In genomic region chr6:34964550-34964949, GRCm38 (mm10) we compare ENCODE assay signal across 34 mouse cellular contexts. TPM values are rescaled to one million over a fixed set of nuclear protein-coding genes. Genes with fewer than 3 reads are reported as not detected.
DNase-seq lines count a peak whose midpoint lies in the region; ATAC-seq lines count a peak whose summit lies in the region.
"Had no signal": no experiment of that assay in that cellular context is flagged by ENCODE, and none has a peak within 500 bp of the region (broad histone marks: within the 10 kb centered on the region; RNA-seq: fewer than 3 reads in every experiment).

No protein-coding gene starts in this region.

- no peaks in the 10 kb centered on the region for H3K9me3 ChIP-seq in forebrain, embryonic 10.5 days
- H3K9me3 ChIP-seq: embryonic facial prominence, embryonic 12.5 days; embryonic facial prominence, embryonic 15.5 days; forebrain, embryonic 12.5 days; forebrain, embryonic 15.5 days; heart, embryonic 15.5 days had no signal

- peak; percentile 12 for DNase-seq in A20 (ENCODE audit: low read depth, low spot score)
- DNase-seq in monocyte, adult 2 months (ENCODE audit: low read depth in 1 of 2, low spot score in 2 of 2) = peak; percentile 15 to 44
- DNase-seq in forebrain, embryonic 10.5 days (ENCODE audit: extremely low spot score, low spot score) = no peak
- DNase-seq in lung, adult 18-20 months = no peak
- no peak for DNase-seq in embryo, embryonic 10.5 days (ENCODE audit: low spot score)
- no peak for DNase-seq in heart, adult 11 months
- DNase-seq: adrenal gland, adult 8-10 months; adrenal gland, postnatal 25 days; cerebellum, adult 11-12 months; cerebellum, adult 8-10 months; cerebellum, postnatal 10 days; cerebellum, postnatal 36 days; gastrocnemius, postnatal 10 days; gastrocnemius, postnatal 36 days; heart, adult 18-20 months; heart, postnatal 10 days; heart, postnatal 36 days had no signal

- H3K27ac ChIP-seq in forebrain, embryonic 10.5 days = no peak overlapping the region
- H3K27ac ChIP-seq: embryonic facial prominence, embryonic 12.5 days; embryonic facial prominence, embryonic 15.5 days; forebrain, embryonic 12.5 days; forebrain, embryonic 15.5 days; heart, embryonic 15.5 days; hindbrain, embryonic 14.5 days had no signal

- ATAC-seq in hematopoietic stem cell, adult 5-6 weeks (replicated peaks in 1 of 2; ENCODE audit: insufficient read depth in 1 of 2, low FRiP score in 2 of 2, low TSS enrichment in 1 of 2, low read depth in 1 of 2, poor library complexity in 2 of 2, severe bottlenecking in 2 of 2) = peak; percentile 73 to 79
- ATAC-seq: activated CD4-positive, CD25-positive, alpha-beta regulatory T cell, adult 4 months; CD4-positive, CD25-positive, alpha-beta regulatory T cell, adult 4 months; forebrain, embryonic 15.5 days; intestine, postnatal 0 days had no signal

- no peaks in the 10 kb centered on the region for H3K4me1 ChIP-seq in forebrain, embryonic 10.5 days
- H3K4me1 ChIP-seq: embryonic facial prominence, embryonic 12.5 days; embryonic facial prominence, embryonic 15.5 days; forebrain, embryonic 12.5 days; forebrain, embryonic 15.5 days; heart, embryonic 12.5 days; heart, embryonic 15.5 days had no signal

- H3K36me3 ChIP-seq in forebrain, embryonic 10.5 days (replicated peaks) = no peaks in the 10 kb centered on the region
- H3K36me3 ChIP-seq: embryonic facial prominence, embryonic 12.5 days; embryonic facial prominence, embryonic 15.5 days; forebrain, embryonic 12.5 days; forebrain, embryonic 15.5 days; heart, embryonic 12.5 days; heart, embryonic 15.5 days had no signal

- H3K27me3 ChIP-seq in forebrain, embryonic 10.5 days (ENCODE audit: poor library complexity, severe bottlenecking) = no peaks in the 10 kb centered on the region
- H3K27me3 ChIP-seq: embryonic facial prominence, embryonic 12.5 days; embryonic facial prominence, embryonic 15.5 days; forebrain, embryonic 12.5 days; forebrain, embryonic 15.5 days; heart, embryonic 12.5 days; heart, embryonic 15.5 days had no signal

- WGBS in forebrain, embryonic 10.5 days = 82% methylated on average over 2 of the region's 2 CpGs

- no peak overlapping the region for H3K4me3 ChIP-seq in forebrain, embryonic 10.5 days
- H3K4me3 ChIP-seq: embryonic facial prominence, embryonic 12.5 days; embryonic facial prominence, embryonic 15.5 days; forebrain, embryonic 12.5 days; forebrain, embryonic 15.5 days; heart, embryonic 12.5 days; heart, embryonic 15.5 days had no signal

RNA-seq across cellular contexts. Expression of gene Slc23a4, which starts 23.7 kb away (rescaled TPM):
- total RNA-seq in hematopoietic stem cell, adult 5-6 weeks (2017) = 0.35 and 1.4 TPM in 2 replicates
- 0.47 and 0.59 TPM in 2 replicates for polyA plus RNA-seq in forebrain, embryonic 10.5 days (2016; fragmentation: Nextera tagmentation; extraction: Ambion mirVana)
- total RNA-seq: adrenal gland, postnatal 25 days; gastrocnemius, postnatal 36 days had no signal

RNA-seq across cellular contexts. Expression of gene Stra8, which starts 44.6 kb away (rescaled TPM):
- not detected in 2 replicates for total RNA-seq in hematopoietic stem cell, adult 5-6 weeks (2017)
- polyA plus RNA-seq in forebrain, embryonic 10.5 days (2016; fragmentation: Nextera tagmentation; extraction: Ambion mirVana) = not detected in 2 replicates
- total RNA-seq: adrenal gland, adult 8-10 months; adrenal gland, postnatal 25 days; gastrocnemius, adult 18-20 months; gastrocnemius, postnatal 10 days; gastrocnemius, postnatal 36 days; heart, adult 18-20 months; heart, postnatal 10 days; heart, postnatal 36 days; MEL had no signal
- polyA plus RNA-seq: brain, embryonic 14.5 days; C2C12; embryonic facial prominence, embryonic 12.5 days; embryonic facial prominence, embryonic 15.5 days; forebrain, embryonic 12.5 days; forebrain, embryonic 15.5 days; heart, embryonic 12.5 days; heart, embryonic 15.5 days; hindbrain, embryonic 11.5 days; hindbrain, embryonic 14.5 days; intestine, embryonic 14.5 days; intestine, postnatal 0 days had no signal

RNA-seq across cellular contexts. Expression of gene Wdr91, which starts 53.9 kb away (rescaled TPM):
- 18.3 and 35.6 TPM in 2 replicates for total RNA-seq in hematopoietic stem cell, adult 5-6 weeks (2017)
- polyA plus RNA-seq in forebrain, embryonic 10.5 days (2016; fragmentation: Nextera tagmentation; extraction: Ambion mirVana) = 12.0 TPM in 2 replicates

Comparison
In these comparisons a context has a peak if more than half of its experiments do, and no peak if none do; other contexts are left out.
1. DNase-seq: peak in A20 (single experiment) and monocyte, adult 2 months (2 of 2); none in forebrain, embryonic 10.5 days (single experiment), lung, adult 18-20 months (0 of 2), embryo, embryonic 10.5 days (single experiment) and heart, adult 11 months (single experiment).